Comparison of ENCODE assay signal across 19 mouse cellular contexts in the genomic region with DNA sequence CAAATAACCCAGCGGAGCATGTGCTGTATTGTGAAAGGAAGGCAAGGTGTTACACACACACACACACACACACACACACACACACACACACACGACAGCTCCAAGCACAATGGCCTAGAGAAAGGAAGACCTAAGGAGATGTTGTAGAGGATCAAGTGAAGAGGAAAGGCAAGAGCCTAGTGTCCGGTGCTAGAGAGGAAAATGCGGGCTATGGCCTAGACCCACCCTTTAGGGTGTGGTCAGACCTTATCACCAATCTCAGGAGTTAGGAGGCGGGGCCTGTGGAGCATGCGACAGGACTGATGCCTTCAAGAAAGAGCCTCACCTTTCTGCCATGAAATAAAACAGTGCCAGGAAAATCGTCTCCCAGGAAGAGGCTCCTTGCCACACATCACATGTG. TPM values are rescaled to one million over a fixed set of nuclear protein-coding genes. Genes with fewer than 3 reads are reported as not detected.
"Had no signal": no experiment of that assay in that cellular context is flagged by ENCODE, and none has a peak within 500 bp of the region (broad histone marks: within the 10 kb centered on the region; RNA-seq: fewer than 3 reads in every experiment).

No protein-coding gene starts in this region.

- H3K27ac ChIP-seq: kidney, embryonic 15.5 days; limb, embryonic 12.5 days; limb, embryonic 15.5 days; liver, embryonic 15.5 days; midbrain, embryonic 13.5 days; neural tube, embryonic 13.5 days; stomach, embryonic 15.5 days had no signal

- H3K9ac ChIP-seq: kidney, embryonic 15.5 days; limb, embryonic 12.5 days; limb, embryonic 15.5 days; liver, embryonic 15.5 days; midbrain, embryonic 13.5 days; neural tube, embryonic 13.5 days; stomach, embryonic 15.5 days had no signal

- H3K4me2 ChIP-seq: kidney, embryonic 15.5 days; limb, embryonic 12.5 days; limb, embryonic 15.5 days; liver, embryonic 15.5 days; midbrain, embryonic 13.5 days; neural tube, embryonic 13.5 days; stomach, embryonic 15.5 days had no signal

- H3K9me3 ChIP-seq: kidney, embryonic 15.5 days; limb, embryonic 12.5 days; limb, embryonic 15.5 days; liver, embryonic 15.5 days; midbrain, embryonic 13.5 days; neural tube, embryonic 13.5 days; stomach, embryonic 15.5 days had no signal

- H3K4me1 ChIP-seq: limb, embryonic 12.5 days; limb, embryonic 15.5 days; stomach, embryonic 15.5 days had no signal

- H3K36me3 ChIP-seq: kidney, embryonic 15.5 days; limb, embryonic 12.5 days; limb, embryonic 15.5 days; liver, embryonic 15.5 days; midbrain, embryonic 13.5 days; neural tube, embryonic 13.5 days; stomach, embryonic 15.5 days had no signal

- ATAC-seq: midbrain, embryonic 13.5 days; midbrain, embryonic 16.5 days had no signal

- H3K4me3 ChIP-seq: kidney, embryonic 15.5 days; limb, embryonic 12.5 days; limb, embryonic 15.5 days; liver, embryonic 15.5 days; midbrain, embryonic 13.5 days; myocyte; neural tube, embryonic 13.5 days; stomach, embryonic 15.5 days had no signal

- DNase-seq: kidney, adult 8-10 months; kidney, postnatal 14 days; kidney, postnatal 4 days; left cerebral cortex, postnatal 4 days; lung, adult 2 months; lung, postnatal 14 days; lung, postnatal 4 days; right cerebral cortex, postnatal 25 days; spleen, adult 18-20 months; thymus, postnatal 25 days had no signal

- H3K27me3 ChIP-seq: kidney, embryonic 15.5 days; limb, embryonic 12.5 days; limb, embryonic 15.5 days; liver, embryonic 15.5 days; midbrain, embryonic 13.5 days; neural tube, embryonic 13.5 days; stomach, embryonic 15.5 days had no signal

RNA-seq across cellular contexts. Expression of a gene that starts 33.5 kb away (rescaled TPM):
- polyA plus RNA-seq: myocyte had no signal
